Mouse (Mus musculus) T-cell, adult 2 months (primary cell): ENCODE data around the gene Pi16.
A peak's percentile ranks its signal among the peaks of the same experiment; 100 is the strongest.
"Not testable (repeated sequence)": the region's sequence is repeated elsewhere in the genome, so short reads cannot be mapped to it uniquely, and the experiment has no call there.

Experiments used
- DNase-seq: peaks from one replicate; pipeline ENCODE4 v3.0.0; 2022; ENCODE audit warnings: low spot score

The Pi16 gene

DNA sequence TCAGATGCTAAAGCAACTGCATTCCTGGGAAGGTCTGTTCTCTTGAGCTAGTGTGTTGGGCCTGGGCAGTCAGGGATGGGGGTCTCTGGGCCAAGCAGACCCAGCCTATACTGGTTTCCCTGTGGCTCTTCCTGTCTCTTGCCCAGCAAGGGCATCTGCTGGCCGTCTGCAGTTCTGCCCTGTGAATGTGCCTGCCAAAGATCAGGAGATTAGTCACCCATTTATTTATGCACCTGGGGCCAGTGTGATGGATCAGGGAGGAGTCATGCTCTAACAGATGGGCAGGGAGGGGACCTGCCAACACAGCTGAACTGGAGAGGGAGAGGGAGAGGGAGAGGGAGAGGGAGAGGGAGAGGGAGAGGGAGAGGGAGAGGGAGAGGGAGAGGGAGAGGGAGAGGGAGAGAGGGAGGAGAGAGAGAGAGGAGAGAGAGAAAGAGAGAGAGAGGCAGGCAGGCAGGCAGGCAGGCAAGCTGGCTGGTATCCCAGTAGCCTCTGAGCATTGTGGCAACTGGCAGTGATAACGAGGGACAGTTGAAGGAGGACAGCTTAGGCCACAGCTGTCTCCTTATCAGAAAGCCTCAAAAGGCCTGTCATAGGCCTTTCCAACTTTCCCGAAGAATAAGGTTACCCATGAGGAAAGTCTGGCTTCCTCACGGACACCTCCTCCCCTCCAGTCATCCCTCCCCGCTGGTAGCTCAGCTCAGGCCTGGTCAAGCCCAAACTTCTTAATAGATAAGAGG, 13.4 kb downstream of the Pi16 start:
- DNase-seq: no peak

DNA sequence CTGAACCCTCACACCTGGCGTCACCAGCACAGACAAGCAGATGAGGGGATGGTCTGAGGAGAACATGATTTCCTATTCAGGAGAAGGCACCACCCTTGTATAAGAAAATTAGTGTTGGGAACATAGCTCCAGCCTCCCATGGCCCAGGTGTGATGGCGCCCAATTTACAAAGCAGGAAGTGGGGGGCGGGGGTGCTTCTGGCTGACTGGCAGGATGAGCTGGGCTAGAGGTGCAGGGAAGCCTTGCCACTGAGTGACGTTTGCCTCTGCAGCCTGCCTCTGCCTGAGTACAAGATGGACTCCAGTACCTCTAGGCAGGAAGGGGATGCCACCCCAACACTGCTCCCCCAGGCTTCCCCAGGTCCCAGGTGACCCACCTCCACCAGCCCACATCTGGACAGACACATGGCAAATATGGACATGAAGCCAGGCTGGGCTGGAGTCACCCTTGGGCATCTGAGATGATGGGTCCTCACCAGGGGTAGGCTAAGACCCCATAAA, 14.8 kb downstream of the Pi16 start:
- DNase-seq: no peak

DNA sequence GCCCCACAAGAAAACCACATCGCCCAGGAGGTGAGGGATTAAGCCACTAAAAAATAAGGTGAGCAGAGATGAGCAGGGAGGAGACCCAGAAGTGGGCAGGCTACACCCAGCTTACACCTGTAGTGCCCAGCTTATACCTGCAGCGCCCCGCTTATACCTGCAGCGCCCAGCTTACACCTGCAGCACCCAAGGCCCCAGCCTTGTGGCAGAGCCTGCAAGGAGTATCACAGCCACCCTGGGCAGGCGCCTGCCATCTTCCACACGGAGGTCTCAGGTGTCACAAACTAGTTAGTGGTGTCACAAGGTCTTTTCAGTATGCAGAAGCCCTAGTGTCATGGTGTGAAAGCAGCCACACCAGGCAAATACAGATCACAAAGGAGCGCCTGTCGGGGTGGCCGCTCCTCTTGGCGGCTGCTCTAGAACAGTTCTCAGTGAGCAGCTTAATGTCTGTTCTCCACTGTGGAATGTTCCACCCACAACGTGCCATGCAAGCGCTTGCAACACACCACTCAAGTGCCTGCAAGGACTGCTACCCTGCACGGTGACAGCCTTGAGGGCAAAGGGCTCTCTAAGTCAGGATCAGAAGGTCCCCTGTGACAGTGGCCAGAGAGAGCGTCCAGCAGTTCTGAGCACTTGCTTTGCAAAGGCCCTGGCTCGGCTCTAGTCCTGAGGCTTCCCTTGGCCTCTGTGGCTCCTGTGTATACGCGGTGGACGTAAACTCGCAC, 18.9 kb downstream of the Pi16 start:
- DNase-seq: no peak

DNA sequence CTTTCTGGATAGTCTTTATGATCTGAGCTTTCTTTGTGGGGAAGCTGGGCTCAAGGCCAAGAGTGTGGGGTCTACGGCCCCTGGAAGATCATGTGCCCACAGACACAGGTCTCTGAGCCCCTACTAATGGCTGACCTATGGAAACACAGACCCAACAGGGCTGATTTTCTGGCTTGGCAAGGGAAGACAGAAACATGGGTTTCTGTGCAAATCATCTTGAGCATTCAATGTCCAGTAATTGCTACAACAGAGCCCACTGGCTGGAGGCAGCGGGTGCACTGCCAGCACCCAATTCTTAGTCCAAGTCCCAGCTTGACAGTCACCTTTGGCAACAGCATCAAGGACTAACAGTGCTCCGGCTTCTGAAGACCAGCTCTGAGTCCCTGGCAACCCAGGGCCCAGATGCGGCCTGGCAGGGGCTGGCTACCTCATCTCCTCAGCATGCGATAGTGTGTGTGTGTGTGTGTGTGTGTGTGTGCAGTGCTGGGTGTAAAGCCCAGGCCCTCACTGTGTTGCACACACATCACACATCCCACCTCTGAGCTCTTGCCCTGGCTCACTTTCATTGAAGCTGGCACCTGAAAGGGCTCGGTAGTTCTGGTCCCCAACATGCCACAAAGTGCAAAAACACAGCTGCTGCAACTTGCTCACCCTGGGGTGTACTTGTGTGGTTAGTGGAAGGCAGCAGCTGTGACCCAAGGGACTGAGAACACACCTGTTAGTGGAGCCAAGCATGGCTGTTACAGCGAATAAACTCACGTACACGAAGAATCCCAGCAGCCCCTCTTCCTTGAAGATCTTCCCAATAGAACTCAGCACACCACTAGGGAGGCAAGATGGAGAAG, 20.7 kb downstream of the Pi16 start:
- no peak for DNase-seq

DNA sequence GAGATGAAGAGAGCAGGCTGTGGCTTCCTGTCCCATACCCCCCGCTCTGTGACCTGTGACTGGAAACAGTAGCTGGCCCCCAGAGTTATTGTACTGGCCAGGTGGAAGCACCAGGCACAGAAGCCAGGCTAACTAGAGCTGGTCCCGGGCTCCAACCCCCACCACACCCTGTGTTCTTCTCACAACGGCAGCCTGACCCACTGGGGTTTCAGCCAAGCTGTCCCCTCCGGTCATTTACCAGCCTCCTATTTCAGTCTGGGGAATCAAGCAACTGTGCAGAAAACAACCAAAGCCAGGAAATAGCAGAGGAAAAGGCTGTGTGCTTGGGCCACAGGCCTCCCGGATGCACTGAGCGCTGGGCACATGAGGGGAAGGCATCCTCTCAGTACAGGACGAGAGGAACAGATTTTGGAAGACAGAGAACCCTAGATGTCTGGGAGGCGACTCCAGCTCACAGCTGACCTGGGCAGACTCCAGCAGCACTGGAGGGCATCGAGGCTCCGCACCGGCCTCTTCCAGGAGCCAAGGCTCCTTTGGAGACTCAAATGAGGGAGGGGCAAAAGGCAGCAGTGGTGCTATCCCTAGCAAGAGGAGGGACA, 21.8 kb downstream of the Pi16 start:
- DNase-seq: no peak

DNA sequence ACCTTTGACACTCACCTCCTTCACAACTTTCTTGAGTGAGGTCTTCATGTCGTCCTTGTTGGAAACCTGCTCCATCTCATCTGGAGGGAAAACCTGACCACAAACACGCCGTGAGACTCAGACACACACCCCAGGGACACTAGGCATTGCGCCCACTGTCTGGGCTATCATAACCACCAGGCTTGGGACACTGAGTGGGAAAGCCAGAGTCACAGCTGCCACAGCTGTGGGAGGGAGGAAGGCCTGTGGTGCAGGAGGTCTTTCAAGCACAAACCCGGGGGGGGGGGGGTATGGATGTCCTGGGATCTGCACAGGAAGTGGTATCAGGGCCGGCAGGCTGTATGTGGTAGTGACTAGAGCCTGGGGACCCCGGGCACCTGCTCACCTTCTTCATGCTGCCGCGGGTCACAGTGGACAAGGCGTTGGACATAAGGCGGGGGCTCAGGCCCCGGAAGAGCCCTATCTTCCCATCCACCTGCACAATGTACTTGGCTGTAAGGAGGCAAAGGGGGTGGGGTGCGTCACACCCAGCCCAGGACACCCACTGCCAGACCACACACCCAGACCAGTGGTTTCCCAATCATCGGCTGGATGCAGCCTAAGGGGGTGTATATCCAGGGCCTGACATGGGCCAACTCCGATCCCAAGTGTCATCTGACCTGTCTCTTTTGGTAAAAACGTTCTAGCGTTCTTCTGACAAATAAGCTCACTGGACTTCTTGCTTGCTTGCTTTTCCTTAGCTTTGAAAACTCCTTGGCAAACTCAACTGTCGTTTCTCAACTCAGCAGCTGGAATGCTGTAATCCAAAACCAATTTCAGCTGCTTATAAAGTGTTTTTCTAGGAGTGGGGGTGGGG, 23.2 kb downstream of the Pi16 start:
- DNase-seq: no peak

DNA sequence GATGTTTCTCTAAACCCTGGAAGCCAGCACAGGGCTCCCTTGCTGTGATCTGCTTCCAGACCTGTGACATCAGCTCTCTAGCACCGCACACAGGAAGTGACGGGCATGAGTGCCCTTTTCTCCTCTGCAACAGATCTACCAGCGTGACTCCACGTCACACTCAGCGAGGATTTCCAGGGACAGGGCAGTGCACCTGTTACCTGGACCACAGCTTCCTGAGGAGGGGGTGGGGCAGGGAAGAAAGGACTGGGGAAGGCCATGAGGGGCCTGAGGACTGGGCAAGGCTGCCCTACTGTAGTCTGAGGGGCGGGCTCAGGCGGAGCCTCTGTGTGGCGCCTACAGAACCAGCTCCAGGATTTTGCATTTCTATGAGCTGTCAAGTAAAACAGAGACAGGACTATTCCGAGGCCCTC, 24.1 kb downstream of the Pi16 start:
- DNase-seq: peak; percentile 61

DNA sequence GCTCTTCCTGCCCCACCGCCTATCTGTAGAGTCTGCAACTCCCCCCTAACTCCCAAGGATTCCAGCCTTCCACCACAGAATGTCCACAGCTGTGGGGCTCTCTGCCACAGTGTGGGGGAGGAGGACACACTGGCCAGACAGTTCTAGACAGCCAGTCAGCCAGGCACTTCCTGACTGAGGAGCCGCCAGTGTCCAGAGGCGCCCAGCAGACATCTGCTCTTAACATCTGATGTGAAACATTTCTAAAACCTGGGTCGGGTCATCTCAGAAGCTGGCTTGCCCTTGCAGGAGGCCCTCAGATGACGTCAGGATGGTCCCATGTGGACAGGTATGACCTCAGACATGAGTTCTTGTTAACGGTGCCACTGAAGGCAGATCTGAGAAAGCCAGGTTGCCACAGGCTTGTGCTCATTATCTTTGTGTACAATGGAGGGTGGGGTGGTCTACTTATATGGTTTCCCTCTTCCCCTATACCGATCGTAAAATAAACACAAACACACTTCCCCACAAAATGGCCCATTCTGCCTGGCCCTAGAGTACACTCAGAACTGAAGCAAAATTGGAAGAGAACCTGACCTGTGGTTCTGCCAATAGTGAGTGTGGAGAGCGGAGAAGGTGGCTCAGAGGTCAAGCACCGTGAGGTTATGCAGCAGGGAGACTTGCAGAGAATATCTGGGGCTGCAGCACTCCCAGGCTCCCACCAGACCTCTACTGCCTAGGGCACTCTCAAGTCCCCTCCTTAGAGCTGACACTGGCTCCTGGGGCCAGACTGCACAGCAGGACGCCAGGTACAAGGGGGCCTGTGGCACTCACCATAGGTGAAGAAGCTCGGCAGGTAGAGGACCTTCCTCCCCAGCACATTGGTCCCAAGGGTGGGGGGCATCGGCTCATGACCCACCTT, 24.8 kb downstream of the Pi16 start:
- DNase-seq: no peak

DNA sequence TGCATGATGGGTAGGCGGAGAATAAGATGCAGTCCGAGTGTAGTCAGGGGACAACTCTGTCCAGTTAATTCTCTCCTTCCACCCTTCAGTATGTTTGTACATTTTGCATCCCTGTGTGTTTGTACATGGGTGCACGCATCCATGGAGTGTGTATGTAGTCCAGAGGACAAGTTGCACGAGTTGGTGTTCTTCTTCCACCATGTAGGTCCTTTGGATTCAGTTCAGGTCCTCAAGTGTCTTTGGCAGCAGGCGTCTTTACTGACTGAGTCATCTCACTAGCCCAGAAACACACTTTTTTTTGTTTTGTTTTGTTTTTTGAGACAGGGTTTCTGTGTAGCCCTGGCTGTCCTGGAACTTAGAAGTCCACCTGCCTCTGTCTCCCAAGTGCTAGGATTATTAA, 25.8 kb downstream of the Pi16 start:
- DNase-seq: no peak

DNA sequence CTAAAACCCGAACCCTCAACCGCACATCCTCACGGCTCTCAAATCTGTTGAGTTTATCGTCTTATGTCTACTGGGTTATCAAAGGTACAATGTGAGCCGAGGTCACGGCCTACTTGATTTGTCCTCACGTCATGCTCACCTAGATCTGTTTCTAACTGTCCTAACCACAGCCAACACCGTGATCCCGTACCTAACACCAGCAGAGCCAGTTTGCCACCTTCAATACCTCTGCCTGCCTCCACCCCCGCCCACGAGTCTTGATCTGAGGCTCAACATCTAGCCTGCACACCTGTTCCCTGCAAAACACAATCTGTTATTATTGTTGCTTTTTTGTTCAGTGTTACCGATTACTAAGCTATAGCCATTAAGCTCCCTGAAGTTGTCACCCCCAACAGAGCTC, 27.8 kb downstream of the Pi16 start:
- DNase-seq: no peak

DNA sequence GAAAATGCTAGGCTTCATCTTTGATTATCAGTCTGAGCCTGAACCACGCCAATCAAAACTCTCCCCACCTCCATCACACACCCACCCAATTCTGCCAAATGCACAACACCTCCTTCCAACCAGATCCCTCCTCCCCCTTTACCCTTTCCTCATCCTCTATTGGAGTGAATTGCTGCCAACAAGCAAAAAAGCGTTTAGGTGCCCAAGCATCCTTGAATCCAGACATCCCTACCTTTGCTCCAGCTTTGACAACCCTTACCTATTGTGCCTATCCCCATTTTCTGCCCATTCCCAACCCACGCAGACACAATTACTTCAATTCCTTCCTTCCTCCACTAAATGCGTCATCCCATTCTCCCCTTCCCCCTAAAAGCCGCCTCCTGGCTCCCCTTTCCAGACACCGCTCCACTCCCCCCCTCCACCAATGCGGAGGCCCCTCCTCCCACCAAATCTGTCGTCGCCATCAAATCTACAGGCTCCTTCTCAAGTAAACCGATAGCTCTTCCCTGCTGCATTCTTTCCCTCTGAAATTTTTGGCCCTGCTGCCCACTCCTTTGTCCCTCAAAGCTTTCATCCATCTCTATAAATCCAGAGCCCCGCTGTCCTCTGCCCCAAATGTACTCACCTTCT, 29.1 kb downstream of the Pi16 start:
- no peak for DNase-seq

DNA sequence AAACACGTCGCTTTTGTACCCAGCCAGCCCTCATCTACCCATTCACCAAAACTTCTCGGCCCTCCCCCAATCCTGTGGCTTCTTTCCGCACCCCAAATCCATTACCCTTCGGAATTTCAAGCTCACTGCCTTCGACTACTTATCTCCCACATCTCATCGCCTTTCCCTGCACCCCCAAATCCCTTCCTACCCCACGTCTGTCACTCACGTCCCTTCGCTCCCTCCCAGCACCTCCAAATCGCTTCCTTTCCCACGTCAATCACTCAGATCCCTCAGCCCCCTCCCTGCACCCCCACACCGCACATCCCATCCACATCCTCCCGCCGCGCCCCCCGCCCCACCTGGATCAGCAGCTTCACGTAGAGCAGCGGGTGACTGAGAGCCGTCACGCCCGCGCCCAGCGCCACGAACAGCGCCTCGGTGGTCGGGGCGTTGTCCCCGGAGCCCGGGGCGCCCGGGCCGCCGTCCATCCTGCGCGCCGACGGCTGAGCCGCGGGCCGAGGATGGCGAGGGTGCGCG, 29.7 kb downstream of the Pi16 start:
- no peak for DNase-seq

DNA sequence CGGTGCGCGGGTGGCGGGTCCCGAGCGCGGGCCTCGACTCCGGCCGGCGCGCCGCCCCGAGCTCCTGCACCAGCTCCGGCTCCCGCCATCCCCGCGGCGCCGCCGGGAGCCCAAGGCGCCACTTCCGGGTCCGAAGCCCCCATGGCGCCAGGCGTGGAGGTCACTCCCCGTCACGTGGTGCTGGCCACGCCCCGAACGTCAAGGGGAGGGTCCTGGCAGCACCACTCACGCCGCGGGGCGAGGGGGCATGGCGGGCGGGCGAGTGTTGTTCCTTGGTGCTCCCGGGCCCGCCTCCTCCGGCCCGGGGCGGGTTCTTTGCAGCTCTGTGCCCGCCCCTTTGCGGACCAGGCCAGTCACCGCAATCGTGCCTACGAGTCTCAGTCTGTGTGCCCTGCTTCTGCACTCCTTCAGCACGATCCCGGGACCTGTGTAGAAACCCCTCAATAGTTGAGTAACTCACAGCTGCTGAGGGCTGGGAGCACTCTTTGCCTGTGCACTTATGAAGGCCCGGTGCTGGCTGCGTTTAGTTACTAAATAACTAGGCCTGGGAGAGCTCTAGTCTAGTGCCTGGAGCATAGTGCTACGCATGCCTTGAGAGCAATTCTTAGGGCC, 30.3 kb downstream of the Pi16 start, which contains the start of gene Mtch1:
Gene Mtch1 (minus strand): TSS at position 290 of the 612 bp plus-strand sequence.
- peak; percentile 95 for DNase-seq

DNA sequence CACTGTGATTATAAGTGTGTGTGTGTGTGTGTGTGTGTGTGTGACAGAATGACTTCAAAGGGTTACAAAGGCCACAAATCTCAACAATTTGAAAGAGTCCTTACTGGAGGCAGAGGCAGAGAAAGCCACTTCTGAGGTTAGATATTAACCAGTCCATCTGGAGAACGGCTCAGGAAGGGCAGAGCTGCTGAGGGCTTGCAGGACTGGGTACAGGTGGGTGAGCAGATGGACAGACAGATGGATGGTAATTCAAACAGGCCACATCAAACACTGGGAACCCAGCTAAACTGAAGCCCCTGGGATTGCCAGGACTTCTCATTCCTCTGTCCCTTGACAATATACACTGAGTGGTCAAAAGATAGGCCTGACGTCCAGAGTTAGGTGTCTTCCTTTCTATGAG, 31.5 kb downstream of the Pi16 start:
- no peak for DNase-seq

DNA sequence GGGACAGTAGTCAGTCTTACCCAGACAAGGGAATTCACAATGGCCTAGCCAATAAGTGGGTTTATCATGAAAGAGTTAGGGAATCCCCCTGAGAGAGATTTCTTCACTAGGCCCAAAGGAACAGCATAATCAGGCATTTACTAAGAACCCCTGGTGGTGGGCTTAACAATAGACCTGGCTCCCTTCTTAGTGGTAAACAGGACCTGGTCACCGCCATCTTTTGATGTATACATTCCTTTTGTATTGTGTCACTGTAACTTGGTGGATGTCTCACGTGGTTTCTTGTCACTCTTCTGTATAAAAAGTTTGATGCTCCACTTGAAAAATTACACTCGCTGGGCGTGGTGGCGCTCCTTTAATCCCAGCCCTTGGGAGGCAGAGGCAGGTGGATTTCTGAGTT, 33.6 kb downstream of the Pi16 start:
- DNase-seq: not testable (repeated sequence)

DNA sequence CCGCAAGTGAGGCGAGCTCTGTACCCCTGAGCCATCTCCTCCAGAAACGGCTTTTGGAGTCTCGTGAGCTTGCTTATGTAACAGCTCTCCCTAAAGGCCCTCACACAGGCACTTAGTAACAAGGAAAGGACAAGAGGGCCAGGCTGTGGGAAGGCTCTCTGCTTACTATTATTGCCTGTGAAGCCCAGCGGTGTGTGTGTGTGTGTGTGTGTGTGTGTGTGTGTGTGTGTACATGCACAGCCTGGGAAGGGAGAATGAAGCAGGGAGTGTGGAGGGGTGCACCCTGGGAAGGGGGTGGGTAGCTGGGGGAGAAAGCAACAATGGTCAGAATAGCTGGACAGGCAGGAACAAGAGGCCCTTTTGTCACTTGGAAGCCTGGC, 38.0 kb downstream of the Pi16 start:
- no peak for DNase-seq

DNA sequence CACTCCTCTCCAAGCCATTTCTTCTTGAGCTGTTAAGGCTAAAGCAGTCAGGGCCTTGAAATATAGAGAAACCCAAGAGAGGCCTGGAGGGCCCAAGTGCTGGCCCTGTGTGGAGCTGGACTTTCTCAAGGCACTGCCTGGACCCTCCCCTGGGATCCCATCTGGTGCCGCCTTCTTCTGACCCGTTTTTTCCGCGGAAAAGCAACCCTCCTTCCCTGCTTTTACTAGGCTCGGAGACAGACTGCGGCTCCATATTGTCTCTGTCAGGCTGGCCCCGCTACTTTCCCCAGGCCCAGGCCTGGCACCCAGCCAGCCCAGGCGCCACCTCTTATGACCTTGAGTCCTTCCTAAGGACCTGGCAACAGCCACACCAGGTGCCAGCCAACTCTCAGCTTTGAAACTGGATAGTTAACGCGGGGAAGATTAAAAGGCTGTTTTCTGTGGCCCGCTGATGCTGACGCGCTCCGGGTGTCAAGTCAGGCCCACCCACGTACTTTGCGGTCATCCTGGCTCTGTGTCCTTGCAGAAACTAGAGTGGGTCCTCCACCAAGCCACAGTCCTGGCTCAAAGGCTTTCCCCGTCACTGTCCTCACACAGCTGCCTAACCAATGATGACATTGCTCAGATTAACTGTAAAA, 38.5 kb downstream of the Pi16 start:
- no peak for DNase-seq

DNA sequence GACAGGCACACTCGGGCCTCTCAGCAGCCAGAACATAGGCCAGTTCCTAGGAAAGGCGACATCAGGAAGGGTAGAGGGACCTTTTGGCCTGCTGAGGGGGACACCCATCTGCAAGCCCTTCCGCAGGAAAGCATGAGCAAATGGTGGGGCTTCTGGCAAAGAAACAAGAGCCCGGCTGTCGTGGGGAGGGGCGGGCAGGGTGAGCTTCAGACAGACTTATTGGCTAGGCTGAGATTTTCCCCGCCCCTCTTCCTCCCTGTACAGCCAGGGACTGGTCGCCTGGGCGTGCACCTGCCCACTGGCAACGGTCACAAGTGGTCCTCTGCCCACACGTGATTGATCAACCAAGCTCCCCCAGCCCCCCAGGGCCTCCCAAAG, 39.0 kb downstream of the Pi16 start:
- DNase-seq: no peak

DNA sequence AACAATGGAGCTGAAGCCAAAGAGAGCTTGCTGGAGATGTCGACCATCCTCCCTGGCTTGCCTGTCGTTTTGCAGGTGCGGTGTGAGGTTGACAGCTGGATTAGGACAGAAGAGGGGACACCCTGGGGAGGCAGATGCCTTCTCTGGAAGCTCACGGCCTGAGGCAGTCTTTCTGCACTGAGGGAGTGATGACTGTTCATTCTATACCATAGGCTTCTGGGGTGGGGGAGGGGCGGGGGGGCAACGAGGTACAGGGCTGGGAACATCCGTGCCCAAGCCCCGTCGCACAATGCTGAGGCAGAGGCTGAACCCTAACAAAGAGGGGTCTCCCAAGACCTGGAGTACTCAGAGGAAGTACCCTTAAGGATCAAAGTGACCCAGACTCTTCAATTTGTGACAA, 39.4 kb downstream of the Pi16 start:
- no peak for DNase-seq
